Mouse (Mus musculus) layer of hippocampus, adult 8-10 months (tissue): Measurements from ENCODE around the gene Kazald1. TPM values are rescaled to one million over a fixed set of nuclear protein-coding genes. Genes with fewer than 3 reads are reported as not detected.

Experiments used
- DNase-seq, 2 experiments: peaks; one replicate each; pipeline ENCODE4 v3.0.0; 2022; ENCODE audit warnings: low spot score in 2 of 2
- total RNA-seq, 4 experiments: library from RNA; stranded (reverse); gene quantifications; 2 replicates each; pipeline ENCODE4 v1.2.4; 2022

Kazald1 gene
- total RNA-seq, 4 experiments from 2014 or later: 1.7 to 2.6 (median 2.0) TPM

GRCm38 (mm10) chr19:45047935-45048643 is 27.0 kb upstream of the Kazald1 start:
- DNase-seq: peak; percentile 87 to 89

DNA sequence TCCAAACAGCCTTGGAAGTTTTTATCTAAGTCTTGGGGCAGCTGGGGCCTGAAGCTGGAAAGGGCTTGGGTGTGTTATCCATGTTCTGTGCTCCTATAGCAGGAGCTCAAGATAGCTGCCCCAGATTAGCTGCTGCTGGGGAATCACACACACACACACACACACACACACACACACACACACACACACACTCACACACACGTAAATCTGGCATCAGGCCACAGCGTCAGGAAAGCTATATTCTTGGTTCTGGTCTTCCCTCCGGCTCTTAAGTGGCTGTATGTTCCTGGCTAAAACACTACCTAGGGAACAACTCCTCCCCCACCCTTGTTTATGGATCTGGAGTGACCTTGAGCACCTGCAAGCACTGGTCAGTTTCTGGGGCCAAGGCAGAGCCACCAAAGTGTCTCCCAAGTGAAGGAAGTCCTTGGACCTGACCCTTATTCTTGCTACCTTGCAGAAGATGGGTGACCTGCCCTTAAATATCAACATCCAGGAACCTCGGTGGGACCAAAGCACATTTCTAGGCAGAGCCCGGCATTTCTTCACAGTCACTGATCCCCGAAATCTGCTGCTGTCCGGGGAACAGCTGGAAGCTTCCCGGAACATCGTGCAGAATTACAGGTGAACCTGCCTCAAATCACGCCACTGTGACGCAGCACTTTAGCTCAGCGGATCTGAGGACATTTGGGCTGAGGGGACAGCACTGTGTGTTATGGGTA is 26.2 kb upstream of the Kazald1 start:
- DNase-seq: peak in 1 of 2 experiments; percentile 22

- DNase-seq: peak in 1 of 2 experiments; percentile 26
Measured at GRCm38 (mm10) chr19:45049523-45049922, 25.5 kb upstream of the Kazald1 start.

DNA sequence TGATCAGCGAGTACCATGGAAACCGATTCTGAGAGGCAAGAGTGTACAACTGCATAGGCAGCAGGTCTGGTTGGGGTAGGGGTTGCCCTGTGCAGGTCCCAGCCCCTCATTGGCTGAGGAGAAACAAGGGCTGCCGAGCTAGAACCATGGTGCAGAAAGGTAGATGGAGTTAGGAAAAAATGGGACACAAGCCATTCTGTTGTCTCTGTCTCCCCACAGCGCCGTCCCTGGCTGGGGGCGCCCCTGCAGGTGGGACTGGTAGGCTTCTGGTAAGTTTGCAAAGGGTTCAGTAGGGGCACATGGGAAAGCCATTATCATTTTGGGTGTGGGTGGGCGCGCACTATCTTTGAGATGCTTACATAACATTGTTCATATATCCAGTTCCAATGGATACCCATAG is 21.6 kb upstream of the Kazald1 start:
- no peak for DNase-seq

DNA sequence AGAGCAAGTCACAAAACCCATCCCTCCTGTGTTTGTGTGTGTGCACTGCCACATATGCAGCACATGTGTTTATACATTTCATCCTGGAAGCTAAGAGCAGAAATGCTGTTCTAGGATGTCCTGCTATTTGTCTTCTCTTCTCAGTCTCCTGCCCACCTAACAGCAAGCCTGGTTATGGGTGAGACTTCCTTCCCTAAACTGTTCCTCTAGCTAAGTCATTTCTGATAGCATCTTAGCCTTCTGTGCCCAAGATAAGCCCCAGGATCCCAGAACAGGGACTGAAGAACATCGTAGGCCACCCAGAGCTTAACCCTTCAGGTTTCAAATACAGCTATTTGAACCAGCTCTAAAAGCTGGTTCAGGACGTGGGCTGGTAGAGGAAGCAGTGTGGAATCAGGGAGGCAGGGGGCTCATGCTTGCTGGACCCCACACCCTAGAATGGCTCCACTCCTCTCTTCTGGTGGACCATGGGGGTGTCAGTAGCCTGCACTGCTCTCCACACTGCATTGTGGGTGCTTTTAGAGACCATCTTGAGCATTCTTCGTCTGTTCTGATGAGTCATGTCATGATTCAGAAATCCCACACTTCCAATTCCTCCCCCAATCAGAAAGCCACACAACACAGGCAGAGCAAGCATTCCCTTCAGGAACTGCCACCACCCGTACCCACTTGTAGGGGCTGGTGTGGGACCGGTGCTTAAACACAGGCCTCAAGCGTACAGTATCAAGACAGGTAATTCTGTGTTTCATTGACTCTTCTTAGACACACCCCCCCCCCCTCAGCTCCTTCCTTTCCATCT is 19.9 kb upstream of the Kazald1 start:
- DNase-seq: no peak

- no peak for DNase-seq
Measured at GRCm38 (mm10) chr19:45056364-45056763, 18.7 kb upstream of the Kazald1 start.

- no peak for DNase-seq
Measured at GRCm38 (mm10) chr19:45056908-45057698, 17.9 kb upstream of the Kazald1 start.

- no peak for DNase-seq
Measured at GRCm38 (mm10) chr19:45057724-45058112, 17.3 kb upstream of the Kazald1 start.

DNA sequence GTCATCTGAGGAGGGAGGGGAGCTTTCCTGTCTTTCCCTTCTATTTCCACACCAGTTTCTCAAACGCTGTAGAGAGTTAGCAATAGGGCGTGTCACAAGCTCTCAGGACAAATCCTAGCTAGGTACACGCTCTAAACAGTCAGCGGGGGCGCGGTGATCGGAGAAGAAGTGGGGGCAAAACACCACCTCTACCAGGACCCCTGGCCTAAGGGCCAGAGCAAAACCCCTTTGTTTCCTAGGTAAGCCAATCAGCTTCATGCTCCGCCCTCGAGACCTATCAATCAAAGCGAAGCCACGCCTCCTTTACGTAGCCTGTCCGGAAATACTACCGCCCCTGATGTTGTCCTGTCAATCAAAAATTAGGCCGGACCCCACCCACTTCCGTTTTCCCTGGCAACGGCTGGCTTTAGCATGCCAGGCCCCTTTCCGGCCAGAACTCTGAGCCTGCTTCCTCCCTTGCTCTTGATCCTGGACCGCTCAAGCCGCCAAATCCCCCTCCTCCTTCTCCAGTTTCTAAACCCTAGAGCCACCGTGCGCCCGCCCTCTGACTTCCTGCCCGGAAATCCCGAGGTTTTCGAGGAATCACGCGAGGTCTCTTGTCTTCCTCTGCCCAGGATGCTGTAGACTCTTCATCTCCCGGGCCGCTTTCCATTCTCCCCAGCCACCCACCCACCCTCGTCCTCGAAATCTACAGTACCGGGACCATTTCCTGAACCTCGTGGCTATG is 16.8 kb upstream of the Kazald1 start:
- peak; percentile 90 to 92 for DNase-seq

DNA sequence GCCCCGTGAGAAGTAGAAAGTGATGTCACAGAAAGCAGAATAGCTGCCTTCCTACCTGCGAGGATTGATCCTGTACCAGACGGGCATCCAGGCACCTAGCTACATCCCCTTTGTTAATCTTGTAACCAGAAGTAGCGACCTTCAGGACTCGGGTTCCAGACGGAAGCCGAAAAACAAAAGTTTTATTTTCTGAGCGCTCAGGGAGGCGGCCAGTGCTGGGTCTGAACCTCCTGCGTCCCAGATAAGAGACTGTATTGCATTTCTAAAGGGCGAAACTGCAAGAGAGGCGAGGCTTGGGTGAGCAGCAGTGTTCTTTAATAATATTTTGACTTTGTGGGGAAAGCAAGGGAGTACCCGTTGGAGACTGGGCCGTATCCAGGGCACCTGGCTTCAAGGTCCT is 16.2 kb upstream of the Kazald1 start:
- no peak for DNase-seq

- DNase-seq: no peak
Measured at GRCm38 (mm10) chr19:45063565-45064292, 11.3 kb upstream of the Kazald1 start.

GRCm38 (mm10) chr19:45065226-45065625 is 9.8 kb upstream of the Kazald1 start:
- DNase-seq: no peak

DNA sequence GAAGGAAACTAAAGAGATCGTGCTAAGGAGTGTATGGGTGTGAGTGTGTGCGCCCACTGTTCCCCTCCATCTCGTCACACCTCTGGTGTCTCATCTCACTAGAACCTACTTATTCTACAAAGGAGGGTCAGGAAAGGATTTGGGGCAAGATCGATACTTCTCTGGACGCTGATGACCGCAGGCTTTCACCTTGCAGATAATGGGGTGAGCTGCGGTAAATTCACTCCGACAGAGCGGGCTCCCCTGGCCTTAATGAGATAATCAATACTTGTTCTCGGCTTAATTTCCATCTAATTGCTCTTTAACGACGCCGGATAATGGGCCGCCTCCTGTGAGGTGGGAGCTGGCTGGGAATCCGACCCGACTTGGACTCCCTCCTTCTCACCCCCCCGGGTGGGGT is 7.9 kb upstream of the Kazald1 start:
- DNase-seq: no peak

DNA sequence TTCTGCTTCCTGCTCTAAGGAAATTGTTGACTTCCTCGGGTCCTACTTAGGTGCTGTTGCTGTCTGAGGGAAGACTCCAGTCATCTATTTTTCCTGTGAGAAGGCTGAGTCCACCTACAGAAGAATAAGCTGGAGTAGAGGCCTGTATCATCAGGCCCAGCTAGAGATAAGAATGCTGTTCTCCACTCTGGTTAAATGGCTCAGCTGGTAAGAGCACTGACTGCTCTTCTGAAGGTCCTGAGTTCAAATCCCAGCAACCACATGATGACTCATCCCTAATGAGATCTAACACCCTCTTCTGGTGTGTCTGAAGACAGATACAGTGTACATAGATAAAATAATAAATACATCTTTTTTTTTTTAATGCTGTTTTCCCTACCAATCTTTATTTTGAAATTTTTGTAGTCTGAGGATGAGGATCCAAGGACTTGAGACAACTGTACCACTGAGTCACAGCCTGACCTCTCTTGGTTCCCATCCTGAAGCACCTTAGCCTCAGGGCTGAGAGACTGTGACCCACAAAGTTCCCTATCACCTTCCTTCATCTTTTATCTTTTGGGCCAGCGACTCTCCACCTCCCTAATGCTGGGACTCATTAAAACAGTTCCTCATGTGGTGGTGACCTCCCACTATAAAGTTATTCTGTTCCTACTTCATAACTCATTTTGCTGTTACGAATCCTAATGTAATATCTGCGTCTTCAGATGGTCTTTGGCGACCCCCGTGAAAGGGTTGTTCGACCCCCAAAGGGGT is 7.1 kb upstream of the Kazald1 start:
- DNase-seq: no peak

- peak in 1 of 2 experiments; percentile 68 for DNase-seq
Measured at GRCm38 (mm10) chr19:45073871-45074542, 1.0 kb upstream of the Kazald1 start.

GRCm38 (mm10) chr19:45075323-45076035 is 438 bp downstream of the Kazald1 start:
- no peak for DNase-seq

DNA sequence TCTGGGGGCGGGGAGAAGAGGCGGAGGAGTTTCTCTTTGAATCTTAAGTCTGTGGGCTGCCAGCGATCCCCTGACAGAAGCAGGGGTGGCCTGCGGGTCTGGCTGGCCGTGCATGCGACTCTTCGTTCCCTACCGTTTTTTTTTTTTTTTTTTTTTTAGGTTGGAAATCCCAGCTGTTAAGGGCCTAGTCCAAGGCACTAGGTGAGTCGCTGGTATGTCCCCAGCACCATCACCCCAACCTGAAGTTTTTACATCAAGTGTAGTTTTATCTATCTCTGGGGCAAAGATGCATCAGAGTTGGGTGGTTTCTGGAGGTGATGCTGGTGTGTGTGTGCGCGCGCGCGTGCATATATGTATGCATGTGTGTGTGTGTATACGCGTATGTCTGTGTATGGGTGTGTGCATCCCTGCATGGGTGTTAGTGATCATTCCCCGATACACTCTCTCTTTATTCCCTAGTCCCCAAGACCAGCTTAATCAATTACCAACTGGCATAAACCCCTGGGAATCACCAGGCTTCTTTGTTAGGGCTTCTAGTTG is 1.1 kb downstream of the Kazald1 start:
- no peak for DNase-seq
